Mouse (Mus musculus): ENCODE results near the gene Arhgap30.
A peak's percentile ranks its signal among the peaks of the same experiment; 100 is the strongest.

Gene Arhgap30

GRCm38 (mm10) chr1:171388376-171389102 lies at the start of gene Arhgap30:
Gene Arhgap30, plus strand, starts transcription at chr1:171388954.
- peak; percentile 81 for DNase-seq

DNA sequence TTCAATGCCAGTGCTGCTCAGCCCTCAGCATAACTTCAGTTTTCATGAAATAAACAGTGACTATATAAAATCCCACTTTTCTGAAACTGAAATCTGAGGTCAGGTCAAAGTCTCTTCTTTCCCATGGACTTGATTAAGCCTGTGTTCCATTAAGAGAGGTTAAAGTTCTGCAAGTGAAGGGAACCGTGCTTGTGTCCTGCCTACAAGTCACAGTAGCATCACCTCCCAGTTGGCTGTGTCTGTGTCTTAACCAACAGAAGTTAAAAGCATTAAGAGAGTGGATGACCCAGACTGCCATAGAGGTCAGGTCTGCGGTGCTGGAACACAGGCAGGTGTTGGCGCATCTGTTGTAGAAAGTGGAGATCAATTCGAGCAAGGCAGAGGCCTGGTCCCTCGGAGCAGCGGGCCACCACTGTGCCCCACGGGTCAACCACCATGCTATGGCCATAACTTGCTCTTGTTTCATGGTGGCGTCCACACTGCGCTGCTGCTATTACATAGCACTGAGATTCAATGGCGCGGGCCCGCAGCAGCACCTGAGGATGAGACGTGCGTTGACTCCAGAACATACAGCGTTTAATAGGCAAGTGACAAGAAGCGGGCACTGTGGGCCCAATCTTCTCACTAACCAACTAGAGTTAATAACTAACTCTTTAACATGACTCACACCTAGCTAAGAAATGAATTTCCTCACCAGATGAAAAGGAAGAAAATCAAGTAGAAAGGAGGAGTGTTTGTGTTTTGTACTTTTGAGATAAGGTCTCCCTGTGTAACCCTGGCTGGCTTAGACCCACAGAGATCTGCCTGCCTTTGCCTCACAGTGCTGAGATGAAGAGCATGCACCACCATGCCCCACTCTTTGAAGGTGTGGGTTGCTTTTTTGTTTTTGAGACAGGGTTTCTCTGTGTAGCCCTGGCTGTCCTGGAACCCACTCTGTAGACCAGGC lies 46.2 kb upstream of the Arhgap30 start:
- no peak for DNase-seq

DNA sequence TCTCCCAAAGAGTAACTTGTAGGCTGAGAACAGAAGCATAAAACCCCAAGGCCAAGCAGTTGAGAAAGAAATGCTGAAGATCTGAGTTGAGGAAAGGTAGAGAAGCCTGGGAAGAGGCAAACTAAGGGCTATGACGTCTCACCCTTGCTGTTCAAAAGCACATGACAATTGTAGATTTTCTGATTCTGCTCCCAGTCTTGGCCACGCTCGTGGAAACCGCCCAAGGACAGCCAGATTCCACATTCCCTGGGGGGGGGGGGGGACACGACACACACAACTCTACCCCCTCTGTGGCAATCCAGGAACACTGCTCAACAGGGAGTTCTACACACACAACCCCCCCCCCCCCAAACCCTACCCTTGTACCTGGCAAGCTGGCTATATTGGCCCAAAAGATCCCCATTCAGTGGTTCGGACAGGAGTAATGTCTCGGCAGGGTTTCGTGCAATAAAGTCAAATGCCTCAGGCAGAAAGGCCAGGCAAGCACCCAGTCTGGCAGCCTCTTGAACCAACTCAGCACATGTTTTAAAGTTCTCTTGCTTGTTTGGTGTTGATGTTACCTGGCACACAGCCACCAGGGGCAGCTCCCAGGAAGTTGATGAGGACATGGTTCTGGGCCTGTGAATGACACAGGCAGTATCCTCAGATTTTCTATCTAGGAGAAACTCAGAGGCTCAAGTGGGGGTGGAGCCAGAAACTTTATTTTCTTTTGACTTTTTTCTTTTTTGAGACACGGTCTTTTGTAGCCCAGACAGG lies 44.7 kb upstream of the Arhgap30 start:
- DNase-seq, result no peak

DNA sequence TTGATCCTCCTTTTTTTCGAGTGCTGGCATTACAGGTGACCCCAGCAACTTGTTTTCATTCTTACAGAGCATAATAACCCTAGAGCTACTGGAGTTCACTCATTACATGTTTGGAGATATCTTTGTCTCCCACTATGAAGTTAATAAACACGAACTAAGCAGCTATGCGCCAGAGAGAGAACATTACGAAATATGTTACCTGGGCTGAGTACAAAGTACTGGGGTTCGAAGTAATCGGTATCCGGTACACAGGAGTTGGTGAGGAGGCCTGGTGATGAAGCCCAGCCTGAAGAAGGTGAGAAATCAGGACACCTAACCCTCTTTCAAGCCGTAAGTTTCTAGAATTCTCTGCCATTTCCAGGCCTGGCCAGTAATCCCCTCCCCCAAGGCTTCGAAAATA lies 44.0 kb upstream of the Arhgap30 start:
- DNase-seq, result no peak

DNA sequence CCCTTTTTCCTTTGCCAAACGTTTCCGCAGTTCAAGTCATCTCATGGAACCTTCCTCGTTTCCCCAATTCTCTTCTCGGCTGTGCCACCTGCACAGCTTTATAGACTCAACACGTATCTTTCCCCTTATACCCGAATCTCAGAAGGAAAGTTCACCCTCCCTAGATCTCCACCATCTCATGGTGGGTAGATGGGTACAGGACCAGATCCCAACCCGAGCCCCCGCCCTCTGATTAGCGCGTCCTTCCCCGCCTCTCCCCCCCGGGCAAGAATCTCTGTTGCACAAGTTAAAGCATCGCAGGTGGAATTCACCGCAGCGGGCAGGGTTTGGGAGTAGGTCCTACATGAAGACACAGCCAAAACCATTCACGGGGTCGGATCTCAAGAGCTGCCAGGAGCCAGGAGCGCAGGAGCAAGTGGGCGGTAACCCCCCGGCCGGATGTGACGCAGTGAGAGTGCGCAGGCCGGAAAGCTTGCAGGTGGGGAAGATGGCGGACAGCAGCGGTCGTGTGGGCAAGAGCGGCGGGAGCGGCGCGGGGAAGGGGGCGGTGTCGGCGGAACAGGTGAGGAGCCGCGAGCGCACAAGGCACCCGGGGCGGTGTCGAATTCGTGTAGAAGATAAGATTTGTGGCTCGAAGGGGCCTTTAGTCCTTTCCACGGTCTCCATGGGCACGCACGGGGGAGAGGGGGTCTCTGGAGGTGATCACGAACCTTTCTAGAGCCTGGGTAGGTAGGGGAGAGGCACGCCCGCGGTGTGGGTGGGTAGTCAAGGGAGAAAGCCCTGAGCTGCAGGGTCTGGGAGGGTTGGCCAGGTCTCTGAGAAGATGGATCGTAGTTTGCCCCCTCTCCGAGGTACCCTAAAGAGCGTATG lies 43.3 kb upstream of the Arhgap30 start, which contains the start of the genes Nit1 and Pfdn2:
Gene Nit1 (minus strand): TSS at position 422 of the 870 bp plus-strand sequence.
Gene Pfdn2 (plus strand): TSS at position 446 of the 870 bp plus-strand sequence.
- DNase-seq, result peak; percentile 91

- no peak for DNase-seq
Observed at GRCm38 (mm10) chr1:171346095-171346450, 42.7 kb upstream of the Arhgap30 start.

DNA sequence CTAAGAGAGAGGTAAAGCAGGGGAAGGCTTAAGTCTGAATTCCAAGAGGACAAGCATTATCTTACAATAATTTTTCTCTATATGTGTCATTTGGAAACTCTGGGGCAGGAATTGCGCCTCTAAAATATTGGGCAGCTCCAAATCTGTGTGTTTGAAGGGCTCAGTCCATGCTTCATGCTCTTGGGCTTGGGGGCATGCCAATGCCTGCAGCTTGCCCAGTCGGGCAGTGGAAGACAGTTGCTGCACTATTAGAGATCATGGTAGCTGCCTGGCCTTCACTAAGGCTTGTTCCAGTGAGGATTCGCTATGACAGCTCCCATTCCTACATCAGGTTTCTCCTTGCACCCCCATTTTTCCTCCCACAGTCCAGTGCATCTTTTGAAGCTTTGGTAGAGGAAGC lies 40.1 kb upstream of the Arhgap30 start:
- no peak for DNase-seq

GRCm38 (mm10) chr1:171349210-171349609 lies 39.5 kb upstream of the Arhgap30 start:
- DNase-seq, result no peak

DNA sequence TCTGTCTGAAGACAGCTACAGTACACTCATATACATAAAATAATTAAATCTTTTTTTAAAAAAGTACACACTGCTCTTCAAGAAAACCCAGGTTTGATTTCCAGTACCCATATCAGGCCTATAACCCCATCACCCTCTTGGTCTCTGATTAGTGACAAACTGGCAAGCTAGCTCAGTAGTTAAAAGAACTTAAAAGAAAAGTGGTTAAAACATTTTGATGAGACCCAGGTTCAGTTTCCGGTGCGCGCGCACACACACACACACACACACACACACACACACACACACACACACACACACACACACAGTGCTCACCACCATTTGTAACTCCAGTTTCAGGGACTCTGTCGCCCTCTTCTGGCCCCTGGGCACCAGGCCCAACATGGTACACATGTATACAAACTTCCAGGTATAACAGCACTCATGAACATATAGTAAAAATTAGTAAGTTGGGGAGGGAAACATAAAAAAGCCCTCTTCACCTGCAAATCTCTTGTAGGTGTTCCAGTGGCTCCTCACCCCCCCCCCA lies 32.9 kb upstream of the Arhgap30 start:
- no peak for DNase-seq

GRCm38 (mm10) chr1:171356814-171357213 lies 31.9 kb upstream of the Arhgap30 start:
- no peak for DNase-seq

DNA sequence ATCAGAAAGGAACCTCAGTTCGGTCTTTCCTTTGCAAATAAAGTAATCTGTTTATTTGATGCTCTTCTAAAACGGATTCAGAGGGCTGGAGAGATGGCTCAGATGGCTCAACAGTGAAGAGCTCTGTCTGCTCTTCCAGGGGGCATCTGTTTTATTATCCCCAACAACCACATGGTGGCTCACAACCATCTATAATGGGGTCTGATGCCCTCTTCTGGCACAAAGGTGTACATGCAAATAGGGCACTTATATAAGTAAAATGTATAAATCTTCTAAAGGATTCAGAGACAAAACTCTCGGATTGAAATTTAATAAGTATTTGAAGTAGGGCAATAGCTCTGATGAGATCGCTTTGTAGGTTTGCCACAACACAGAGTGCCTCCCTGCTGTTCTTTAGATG lies 30.3 kb upstream of the Arhgap30 start:
- peak; percentile 66 for DNase-seq

- peak; percentile 43 for DNase-seq
Observed at GRCm38 (mm10) chr1:171360253-171360652, 28.5 kb upstream of the Arhgap30 start.

- DNase-seq, result peak; percentile 94
Observed at GRCm38 (mm10) chr1:171360656-171361055, 28.1 kb upstream of the Arhgap30 start, which contains the start of gene Klhdc9. Gene Klhdc9, minus strand, starts transcription at chr1:171360798.

- peak; percentile 73 for DNase-seq
Observed at GRCm38 (mm10) chr1:171361106-171362103, 27.3 kb upstream of the Arhgap30 start.

DNA sequence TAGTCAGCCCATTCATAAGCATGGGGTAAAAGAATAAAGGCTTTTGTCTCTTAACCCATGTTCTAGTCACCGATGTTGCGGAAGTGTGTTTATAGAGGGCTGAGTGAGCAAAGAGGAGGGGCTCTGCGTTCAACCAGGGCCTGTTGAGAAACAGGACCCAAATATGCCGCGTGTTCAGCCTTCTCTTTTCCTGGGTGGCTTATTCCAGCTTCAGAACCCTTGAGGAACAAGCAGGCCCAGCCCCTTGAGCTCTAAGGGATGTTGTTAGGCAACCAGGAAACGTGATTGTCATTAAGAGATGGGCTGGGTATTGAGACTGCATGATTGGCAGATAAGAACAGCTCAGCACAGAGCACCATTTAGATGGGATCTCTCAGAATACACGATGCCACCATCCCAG lies 22.8 kb upstream of the Arhgap30 start:
- DNase-seq, result no peak

- DNase-seq, result no peak
Observed at GRCm38 (mm10) chr1:171369845-171370556, 18.8 kb upstream of the Arhgap30 start, which contains the start of gene Nectin4. Gene Nectin4, plus strand, starts transcription at chr1:171370099.

GRCm38 (mm10) chr1:171372880-171373279 lies 15.9 kb upstream of the Arhgap30 start:
- no peak for DNase-seq

- DNase-seq, result no peak
Observed at GRCm38 (mm10) chr1:171373946-171374345, 14.8 kb upstream of the Arhgap30 start.

DNA sequence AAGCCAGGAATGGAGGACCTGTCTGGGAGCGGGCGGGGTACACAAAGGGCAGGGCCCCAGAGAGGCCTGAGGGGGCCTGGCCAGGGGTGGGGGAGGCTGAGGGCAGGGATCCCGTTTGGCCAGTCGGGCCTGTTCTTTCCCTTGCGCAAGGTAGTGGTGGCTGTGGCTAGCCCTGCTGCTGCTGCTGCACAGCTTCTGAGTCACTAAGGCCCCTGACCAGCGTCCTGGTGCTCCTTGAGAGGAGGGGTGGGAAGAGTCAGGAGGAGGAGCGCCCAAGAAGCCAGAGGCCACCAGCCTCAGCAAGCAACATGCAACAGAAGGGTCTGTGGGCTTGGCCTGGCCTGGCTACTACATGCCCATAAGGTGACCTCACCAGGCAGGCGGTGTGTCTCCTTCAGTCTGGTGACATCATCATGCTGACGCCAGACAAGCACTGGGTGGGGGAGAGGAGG lies 13.1 kb upstream of the Arhgap30 start:
- DNase-seq, result no peak
